Mouse (Mus musculus) kidney, embryonic 16.5 days (tissue): ENCODE results near the gene Apold1. TPM values are rescaled to one million over a fixed set of nuclear protein-coding genes. Genes with fewer than 3 reads are reported as not detected.

Experiments used
- ATAC-seq: fragments of 200-750 bp; cut with Nextera tagmentation; 2 replicates; pipeline ENCODE4 v1.8.0; 2017; ENCODE audit warnings: moderate TSS enrichment; ENCODE audit not compliant: low FRiP score, low TSS enrichment
- H3K27ac ChIP-seq: fragments of 300-500 bp; sonication (generic); 2 replicates; pipeline ENCODE4 v1.5.1; 2014; ENCODE audit warnings: low read length
- H3K27me3 ChIP-seq: fragments of 300-500 bp; sonication (generic); 2 replicates; pipeline ENCODE4 v1.6.1; 2014; ENCODE audit warnings: low read length, control low read depth, mixed read lengths; ENCODE audit not compliant: insufficient read depth
- H3K36me3 ChIP-seq: fragments of 300-500 bp; sonication (generic); 2 replicates; pipeline ENCODE4 v1.6.1; 2014; ENCODE audit warnings: low read length, control low read depth, mixed read lengths; ENCODE audit not compliant: insufficient read depth
- H3K4me1 ChIP-seq: fragments of 300-500 bp; sonication (generic); 2 replicates; pipeline ENCODE4 v1.6.1; 2014; ENCODE audit warnings: low read length, control low read depth, mixed read lengths; ENCODE audit not compliant: insufficient read depth
- H3K4me2 ChIP-seq: fragments of 300-500 bp; sonication (generic); replicated peaks from 2 replicates; pipeline ENCODE4 v1.6.1; 2014; ENCODE audit warnings: low read depth, low read length
- H3K4me3 ChIP-seq: fragments of 300-500 bp; sonication (generic); 2 replicates; pipeline ENCODE4 v1.5.1; 2014; ENCODE audit warnings: mild to moderate bottlenecking, low read length
- H3K9ac ChIP-seq: fragments of 300-500 bp; sonication (generic); replicated peaks from 2 replicates; pipeline ENCODE4 v1.6.1; 2014; ENCODE audit warnings: low read length
- H3K9me3 ChIP-seq: fragments of 300-500 bp; sonication (generic); 2 replicates; pipeline ENCODE4 v1.6.1; 2016; ENCODE audit warnings: low read length, control low read depth
- WGBS: fragments of 180-500 bp; shearing (Covaris S2); extraction: QIAGEN DNeasy Blood & Tissue Kit; methylation state at CpG from one replicate; pipeline ENCODE4 v1.1.7; 2014; 5-methylcytosine and 5-hydroxymethylcytosine counted together
- polyA plus RNA-seq: library from polyadenylated mRNA; unstranded; fragments of >200 nt; fragmentation: Nextera tagmentation; extraction: Ambion mirVana; gene quantifications from 2 replicates; pipeline ENCODE4 v1.2.1, GENCODE M21; 2015

Gene Apold1
- polyA plus RNA-seq, 1 experiment from 2014 or later, result 4.4 TPM

GRCm38 (mm10) chr6:134968326-134968725 lies 13.2 kb upstream of the Apold1 start:
- Histone ChIP-seq H3K4me1 (no peaks in the 10 kb centered on the region), H3K4me3 (no peak overlapping the region), H3K27ac (no peak overlapping the region), H3K9me3 (peaks cover 4% of the 10 kb centered on the region; the same call in 1 of the 2 replicates), H3K9ac (no peak overlapping the region), H3K4me2 (no peak overlapping the region), H3K36me3 (no peaks in the 10 kb centered on the region), H3K27me3 (no peaks in the 10 kb centered on the region)
- WGBS, result 26% methylated on average over 1 of the region's 1 CpGs
- no peak for ATAC-seq

DNA sequence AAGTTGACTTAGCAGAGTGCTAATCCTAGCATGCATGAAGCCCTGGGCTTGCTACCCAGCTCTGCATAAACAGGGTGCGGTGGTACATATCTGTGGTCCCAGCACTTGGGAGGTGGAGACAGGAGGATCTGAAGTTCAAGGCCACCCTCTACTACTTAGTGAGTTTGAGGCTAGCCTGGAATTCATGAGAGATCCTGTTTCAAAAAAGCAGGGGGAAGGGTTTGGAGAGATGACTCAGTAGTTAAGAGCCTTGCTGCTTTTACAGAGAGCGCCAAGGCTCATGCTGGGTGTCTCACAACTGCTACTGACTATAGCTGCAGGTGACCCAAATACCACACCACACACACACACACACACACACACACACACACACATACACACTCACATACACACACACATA lies 12.0 kb upstream of the Apold1 start:
- 95% methylated on average over 2 of the region's 2 CpGs for WGBS
- H3K27me3 ChIP-seq, result no peaks in the 10 kb centered on the region
- no peak overlapping the region for H3K4me2 ChIP-seq
- H3K4me3 ChIP-seq, result no peak overlapping the region
- no peak overlapping the region for H3K27ac ChIP-seq
- peaks cover 7% of the 10 kb centered on the region; the same call in 1 of the 2 replicates for H3K4me1 ChIP-seq
- no peak overlapping the region for H3K9ac ChIP-seq
- peaks cover 4% of the 10 kb centered on the region; the same call in 1 of the 2 replicates for H3K9me3 ChIP-seq
- no peaks in the 10 kb centered on the region for H3K36me3 ChIP-seq
- ATAC-seq, result no peak

GRCm38 (mm10) chr6:134972096-134972495 lies 9.4 kb upstream of the Apold1 start:
- Histone ChIP-seq H3K27me3 (no peaks in the 10 kb centered on the region), H3K4me2 (no peak overlapping the region), H3K9me3 (no peaks in the 10 kb centered on the region), H3K4me1 (peaks cover 7% of the 10 kb centered on the region; the same call in 1 of the 2 replicates), H3K9ac (no peak overlapping the region), H3K36me3 (no peaks in the 10 kb centered on the region), H3K27ac (no peak overlapping the region), H3K4me3 (no peak overlapping the region)
- peak; percentile 46; the same call in 1 of the 2 replicates for ATAC-seq
- 37% methylated on average over 4 of the region's 4 CpGs for WGBS

DNA sequence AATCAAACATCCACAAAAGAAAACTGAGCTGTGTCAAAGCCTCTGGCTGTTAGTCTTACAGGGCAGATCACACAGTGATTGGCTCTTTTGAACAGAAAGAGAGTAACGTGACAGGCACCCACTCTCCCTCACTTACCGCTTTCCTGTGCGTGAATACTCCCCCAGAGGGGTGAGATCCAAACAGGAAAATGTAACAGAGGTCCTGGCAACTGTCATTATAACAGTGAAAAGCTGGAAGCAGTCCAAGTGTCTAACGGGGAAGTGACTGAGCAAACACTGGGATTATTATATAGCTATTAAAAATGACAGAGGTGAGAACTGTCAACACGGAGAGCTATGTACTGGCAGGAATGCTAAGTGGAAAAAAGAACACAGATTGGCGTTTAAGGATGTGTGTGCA lies 4.9 kb upstream of the Apold1 start:
- WGBS, result 34% methylated on average over 6 of the region's 6 CpGs
- no peaks in the 10 kb centered on the region for H3K36me3 ChIP-seq
- H3K9ac ChIP-seq, result no peak overlapping the region
- H3K9me3 ChIP-seq, result no peaks in the 10 kb centered on the region
- peaks cover 7% of the 10 kb centered on the region; the same call in 1 of the 2 replicates for H3K4me1 ChIP-seq
- H3K27me3 ChIP-seq, result no peaks in the 10 kb centered on the region
- no peak overlapping the region for H3K27ac ChIP-seq
- H3K4me3 ChIP-seq, result no peak overlapping the region
- H3K4me2 ChIP-seq, result no peak overlapping the region
- ATAC-seq, result no peak

- WGBS, result 2% methylated on average over 62 of the region's 62 CpGs
- H3K9ac ChIP-seq, result peak overlapping the region; percentile 74
- peaks cover 14% of the 10 kb centered on the region for H3K4me1 ChIP-seq
- peak overlapping the region; percentile 90 for H3K4me2 ChIP-seq
- peak; percentile 94 for ATAC-seq
- H3K4me3 ChIP-seq, result peak overlapping the region; percentile 66
- no peaks in the 10 kb centered on the region; the same call in 1 of the 2 replicates for H3K27me3 ChIP-seq
- no peaks in the 10 kb centered on the region for H3K36me3 ChIP-seq
- H3K9me3 ChIP-seq, result no peaks in the 10 kb centered on the region
- peak overlapping the region; percentile 79 for H3K27ac ChIP-seq
Observed at GRCm38 (mm10) chr6:134983529-134984370, 2.2 kb downstream of the Apold1 start.

DNA sequence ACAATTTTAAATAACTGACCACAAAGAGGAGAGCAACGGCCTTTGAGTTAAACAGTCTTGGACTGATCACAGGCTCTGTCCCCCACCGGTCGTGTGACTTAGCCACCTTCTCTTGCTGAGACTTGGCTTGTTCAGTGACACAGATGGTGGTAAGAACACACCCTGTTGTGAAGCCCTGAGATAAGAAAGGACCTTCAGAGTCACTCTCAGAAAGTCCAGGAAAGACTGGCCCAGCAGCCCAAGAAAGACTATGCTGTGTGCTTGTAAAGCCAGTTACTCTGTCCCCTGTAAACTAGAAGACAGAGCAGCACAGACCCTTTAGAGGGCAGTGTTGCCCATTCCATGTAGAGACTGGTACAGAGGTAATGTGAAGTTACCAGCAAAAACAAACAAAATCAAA lies 3.2 kb downstream of the Apold1 start:
- no peaks in the 10 kb centered on the region; the same call in 1 of the 2 replicates for H3K27me3 ChIP-seq
- no peaks in the 10 kb centered on the region for H3K36me3 ChIP-seq
- WGBS, result 67% methylated on average over 3 of the region's 3 CpGs
- H3K4me2 ChIP-seq, result peak overlapping the region; percentile 90; the same call in 1 of the 2 replicates
- no peaks in the 10 kb centered on the region for H3K9me3 ChIP-seq
- peaks cover 14% of the 10 kb centered on the region for H3K4me1 ChIP-seq
- H3K27ac ChIP-seq, result no peak overlapping the region
- 0 out of 2 replicates have a peak overlapping the region, but pooled peaks have one; percentile 66 for H3K4me3 ChIP-seq
- H3K9ac ChIP-seq, result no peak overlapping the region
- no peak for ATAC-seq

DNA sequence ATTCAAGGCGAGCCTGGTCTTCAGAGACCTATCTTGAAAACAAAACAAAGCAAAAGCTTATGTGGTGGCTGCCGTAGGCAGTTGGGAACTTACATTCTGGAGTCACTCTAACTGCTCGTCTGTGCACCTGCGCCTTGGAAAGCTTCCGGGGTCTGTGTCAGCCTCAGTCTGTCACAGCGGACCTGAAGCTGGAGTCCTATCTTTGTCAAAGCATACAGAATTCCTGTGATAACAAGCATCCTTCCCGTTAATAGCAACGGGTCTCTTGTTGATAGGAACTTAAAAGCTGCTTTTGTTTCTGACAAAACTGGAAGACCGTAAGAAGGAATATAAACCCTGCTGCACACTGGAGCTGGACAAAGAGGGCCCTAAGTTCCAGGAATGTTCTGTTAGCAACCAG lies 6.9 kb downstream of the Apold1 start:
- H3K27me3 ChIP-seq, result no peaks in the 10 kb centered on the region; the same call in 1 of the 2 replicates
- no peak overlapping the region for H3K4me2 ChIP-seq
- no peak overlapping the region for H3K27ac ChIP-seq
- no peaks in the 10 kb centered on the region for H3K9me3 ChIP-seq
- H3K4me1 ChIP-seq, result peaks cover 10% of the 10 kb centered on the region
- no peak overlapping the region for H3K4me3 ChIP-seq
- no peaks in the 10 kb centered on the region for H3K36me3 ChIP-seq
- no peak for ATAC-seq
- WGBS, result 85% methylated on average over 9 of the region's 9 CpGs
- no peak overlapping the region for H3K9ac ChIP-seq

GRCm38 (mm10) chr6:134990674-134991073 lies 9.2 kb downstream of the Apold1 start:
- H3K36me3 ChIP-seq, result no peaks in the 10 kb centered on the region
- no peak overlapping the region for H3K9ac ChIP-seq
- ATAC-seq, result no peak
- H3K4me1 ChIP-seq, result peaks cover 5% of the 10 kb centered on the region; the same call in 1 of the 2 replicates
- no peaks in the 10 kb centered on the region for H3K9me3 ChIP-seq
- no peaks in the 10 kb centered on the region for H3K27me3 ChIP-seq
- H3K4me2 ChIP-seq, result no peak overlapping the region
- 90% methylated on average over 6 of the region's 6 CpGs for WGBS
- no peak overlapping the region for H3K4me3 ChIP-seq
- no peak overlapping the region for H3K27ac ChIP-seq

- H3K36me3 ChIP-seq, result no peaks in the 10 kb centered on the region
- no peak overlapping the region for H3K4me3 ChIP-seq
- peaks cover 5% of the 10 kb centered on the region; the same call in 1 of the 2 replicates for H3K4me1 ChIP-seq
- H3K9me3 ChIP-seq, result no peaks in the 10 kb centered on the region
- no peak overlapping the region for H3K9ac ChIP-seq
- WGBS, result 59% methylated on average over 12 of the region's 12 CpGs
- ATAC-seq, result no peak
- H3K27ac ChIP-seq, result no peak overlapping the region
- no peak overlapping the region for H3K4me2 ChIP-seq
- no peaks in the 10 kb centered on the region for H3K27me3 ChIP-seq
Observed at GRCm38 (mm10) chr6:134994031-134994651, 12.6 kb downstream of the Apold1 start.

- Histone ChIP-seq H3K4me1 (peaks cover 5% of the 10 kb centered on the region; the same call in 1 of the 2 replicates), H3K4me3 (no peak overlapping the region), H3K9me3 (no peaks in the 10 kb centered on the region), H3K27ac (no peak overlapping the region), H3K9ac (no peak overlapping the region), H3K27me3 (no peaks in the 10 kb centered on the region), H3K36me3 (no peaks in the 10 kb centered on the region), H3K4me2 (no peak overlapping the region)
- ATAC-seq, result no peak
- WGBS, result 47% methylated on average over 8 of the region's 8 CpGs
Observed at GRCm38 (mm10) chr6:134994985-134995384, 13.5 kb downstream of the Apold1 start.
